Mouse (Mus musculus) lung, embryonic 15.5 days (tissue): ENCODE data around the gene Tbcc. TPM values are rescaled to one million over a fixed set of nuclear protein-coding genes. Genes with fewer than 3 reads are reported as not detected.

Experiments
- ATAC-seq: fragments of 200-750 bp; cut with Nextera tagmentation; 2 replicates; pipeline ENCODE4 v1.8.0; 2017; ENCODE audit warnings: moderate number of reproducible peaks, borderline replicate concordance; ENCODE audit not compliant: low FRiP score, low TSS enrichment; ENCODE audit errors: extremely low read depth
- H3K27ac ChIP-seq: fragments of 300-500 bp; sonication (generic); 2 replicates; pipeline ENCODE4 v1.5.1; 2015; ENCODE audit warnings: moderate library complexity, mild to moderate bottlenecking, inconsistent platforms
- H3K27me3 ChIP-seq: fragments of 300-500 bp; sonication (generic); 2 replicates; pipeline ENCODE4 v1.6.1; 2015; ENCODE audit warnings: inconsistent platforms
- H3K36me3 ChIP-seq: fragments of 300-500 bp; sonication (generic); 2 replicates; pipeline ENCODE4 v1.6.1; 2015; ENCODE audit warnings: inconsistent platforms
- H3K4me1 ChIP-seq: fragments of 300-500 bp; sonication (generic); 2 replicates; pipeline ENCODE4 v1.6.1; 2015; ENCODE audit warnings: inconsistent platforms
- H3K4me2 ChIP-seq: fragments of 300-500 bp; sonication (generic); 2 replicates; pipeline ENCODE4 v1.6.1; 2015; ENCODE audit warnings: inconsistent platforms, mild to moderate bottlenecking, moderate library complexity
- H3K4me3 ChIP-seq: fragments of 300-500 bp; sonication (generic); 2 replicates; pipeline ENCODE4 v1.5.1; 2015; ENCODE audit warnings: mild to moderate bottlenecking, inconsistent platforms
- H3K9ac ChIP-seq: fragments of 300-500 bp; sonication (generic); 2 replicates; pipeline ENCODE4 v1.6.1; 2015; ENCODE audit warnings: inconsistent platforms
- H3K9me3 ChIP-seq: fragments of 300-500 bp; sonication (generic); 2 replicates; pipeline ENCODE4 v1.6.1; 2016; ENCODE audit warnings: inconsistent platforms
- WGBS: fragments of 180-500 bp; shearing (Covaris S2); methylation state at CpG from one replicate; pipeline ENCODE4 v1.1.7; 2015; 5-methylcytosine and 5-hydroxymethylcytosine counted together
- polyA plus RNA-seq: library from polyadenylated mRNA; unstranded; fragments of >200 nt; fragmentation: Nextera tagmentation; extraction: Ambion mirVana; gene quantifications from 2 replicates; pipeline ENCODE4 v1.2.1, GENCODE M21; 2015

The Tbcc gene
- polyA plus RNA-seq, 1 experiment from 2014 or later = 53.1 TPM

- WGBS = 24% methylated on average over 10 of the region's 10 CpGs
- Histone ChIP-seq H3K27ac (no peak overlapping the region), H3K4me3 (no peak overlapping the region), H3K27me3 (no peaks in the 10 kb centered on the region), H3K4me1 (peaks cover 7% of the 10 kb centered on the region), H3K36me3 (no peaks in the 10 kb centered on the region), H3K9me3 (no peaks in the 10 kb centered on the region), H3K4me2 (no peak overlapping the region), H3K9ac (no peak overlapping the region)
- no peak for ATAC-seq
Observed at GRCm38 (mm10) chr17:46874133-46874532, 16.4 kb upstream of the Tbcc start.

GRCm38 (mm10) chr17:46875626-46876025, 14.9 kb upstream of the Tbcc start:
- Histone ChIP-seq H3K36me3 (no peaks in the 10 kb centered on the region), H3K4me1 (peaks cover 17% of the 10 kb centered on the region), H3K4me2 (no peak overlapping the region), H3K9me3 (no peaks in the 10 kb centered on the region), H3K27me3 (no peaks in the 10 kb centered on the region), H3K4me3 (no peak overlapping the region), H3K9ac (no peak overlapping the region), H3K27ac (no peak overlapping the region)
- ATAC-seq = no peak
- WGBS = 81% methylated on average over 3 of the region's 3 CpGs

- Histone ChIP-seq H3K9me3 (no peaks in the 10 kb centered on the region), H3K4me1 (peaks cover 17% of the 10 kb centered on the region), H3K27ac (no peak overlapping the region), H3K4me2 (no peak overlapping the region), H3K36me3 (no peaks in the 10 kb centered on the region), H3K9ac (no peak overlapping the region), H3K27me3 (no peaks in the 10 kb centered on the region), H3K4me3 (no peak overlapping the region)
- whole genome bisulfite sequencing = 61% methylated on average over 8 of the region's 8 CpGs
- ATAC-seq = no peak
Observed at GRCm38 (mm10) chr17:46876371-46876950, 14.0 kb upstream of the Tbcc start.

GRCm38 (mm10) chr17:46877061-46877460, 13.4 kb upstream of the Tbcc start:
- Histone ChIP-seq H3K4me3 (no peak overlapping the region), H3K9ac (no peak overlapping the region), H3K4me2 (no peak overlapping the region), H3K4me1 (peaks cover 17% of the 10 kb centered on the region), H3K27me3 (no peaks in the 10 kb centered on the region), H3K27ac (no peak overlapping the region), H3K36me3 (no peaks in the 10 kb centered on the region), H3K9me3 (no peaks in the 10 kb centered on the region)
- no peak for ATAC-seq
- 87% methylated on average over 5 of the region's 5 CpGs for WGBS

GRCm38 (mm10) chr17:46879841-46880311, 10.6 kb upstream of the Tbcc start:
- no peaks in the 10 kb centered on the region for H3K27me3 ChIP-seq
- H3K27ac ChIP-seq = peak overlapping the region; percentile 50; the same call in 1 of the 2 replicates

GRCm38 (mm10) chr17:46880322-46880721, 10.2 kb upstream of the Tbcc start:
- H3K27me3 ChIP-seq = no peaks in the 10 kb centered on the region
- peaks cover 10% of the 10 kb centered on the region for H3K4me1 ChIP-seq
- no peak for ATAC-seq
- H3K9ac ChIP-seq = no peak overlapping the region
- no peaks in the 10 kb centered on the region for H3K9me3 ChIP-seq
- peak overlapping the region; percentile 50; the same call in 1 of the 2 replicates for H3K27ac ChIP-seq
- H3K4me2 ChIP-seq = no peak overlapping the region
- 34% methylated on average over 2 of the region's 2 CpGs for WGBS
- no peaks in the 10 kb centered on the region for H3K36me3 ChIP-seq
- H3K4me3 ChIP-seq = no peak overlapping the region

More at GRCm38 (mm10) chr17:46879841-46880311, 10.6 kb upstream of the Tbcc start:
- H3K4me2 ChIP-seq = no peak overlapping the region
- WGBS = 16% methylated on average over 14 of the region's 14 CpGs
- H3K9me3 ChIP-seq = no peaks in the 10 kb centered on the region
- H3K36me3 ChIP-seq = no peaks in the 10 kb centered on the region
- peaks cover 10% of the 10 kb centered on the region for H3K4me1 ChIP-seq
- ATAC-seq = peak; percentile 69
- no peak overlapping the region for H3K4me3 ChIP-seq
- no peak overlapping the region for H3K9ac ChIP-seq

GRCm38 (mm10) chr17:46881728-46882127, 8.8 kb upstream of the Tbcc start:
- H3K4me3 ChIP-seq = no peak overlapping the region
- H3K27me3 ChIP-seq = no peaks in the 10 kb centered on the region
- no peak overlapping the region for H3K27ac ChIP-seq
- peaks cover 20% of the 10 kb centered on the region for H3K4me1 ChIP-seq
- no peak for ATAC-seq
- H3K4me2 ChIP-seq = no peak overlapping the region
- H3K9me3 ChIP-seq = no peaks in the 10 kb centered on the region
- WGBS = 84% methylated on average over 6 of the region's 6 CpGs
- H3K36me3 ChIP-seq = no peaks in the 10 kb centered on the region
- H3K9ac ChIP-seq = no peak overlapping the region

- Histone ChIP-seq H3K27ac (peak overlapping the region; percentile 31; the same call in 1 of the 2 replicates), H3K4me2 (no peak overlapping the region), H3K27me3 (no peaks in the 10 kb centered on the region), H3K9ac (no peak overlapping the region), H3K4me1 (peaks cover 22% of the 10 kb centered on the region), H3K9me3 (no peaks in the 10 kb centered on the region), H3K36me3 (no peaks in the 10 kb centered on the region), H3K4me3 (no peak overlapping the region)
- ATAC-seq = no peak
- WGBS = 69% methylated on average over 9 of the region's 9 CpGs
Observed at GRCm38 (mm10) chr17:46883107-46883506, 7.4 kb upstream of the Tbcc start.

- no peak overlapping the region for H3K9ac ChIP-seq
- 91% methylated on average over 6 of the region's 6 CpGs for WGBS
Observed at GRCm38 (mm10) chr17:46884766-46885165, 5.7 kb upstream of the Tbcc start.

GRCm38 (mm10) chr17:46885218-46885909, 5.1 kb upstream of the Tbcc start:
- no peaks in the 10 kb centered on the region for H3K36me3 ChIP-seq
- peaks cover 21% of the 10 kb centered on the region for H3K4me1 ChIP-seq
- no peaks in the 10 kb centered on the region for H3K27me3 ChIP-seq
- no peaks in the 10 kb centered on the region for H3K9me3 ChIP-seq
- H3K9ac ChIP-seq = no peak overlapping the region
- no peak overlapping the region for H3K27ac ChIP-seq
- no peak for ATAC-seq
- H3K4me2 ChIP-seq = no peak overlapping the region
- no peak overlapping the region for H3K4me3 ChIP-seq
- 51% methylated on average over 11 of the region's 11 CpGs for WGBS

More at GRCm38 (mm10) chr17:46884766-46885165, 5.7 kb upstream of the Tbcc start:
- Histone ChIP-seq H3K4me1 (peaks cover 26% of the 10 kb centered on the region), H3K4me2 (no peak overlapping the region), H3K36me3 (no peaks in the 10 kb centered on the region), H3K4me3 (no peak overlapping the region), H3K27ac (no peak overlapping the region), H3K27me3 (no peaks in the 10 kb centered on the region), H3K9me3 (no peaks in the 10 kb centered on the region)
- ATAC-seq = no peak

GRCm38 (mm10) chr17:46885910-46886643, 4.4 kb upstream of the Tbcc start:
- H3K9me3 ChIP-seq = no peaks in the 10 kb centered on the region
- no peaks in the 10 kb centered on the region for H3K27me3 ChIP-seq
- no peak for ATAC-seq
- H3K4me2 ChIP-seq = no peak overlapping the region
- WGBS = 23% methylated on average over 17 of the region's 17 CpGs
- no peaks in the 10 kb centered on the region for H3K36me3 ChIP-seq
- no peak overlapping the region for H3K9ac ChIP-seq
- H3K4me3 ChIP-seq = no peak overlapping the region
- peaks cover 21% of the 10 kb centered on the region for H3K4me1 ChIP-seq
- H3K27ac ChIP-seq = 0 out of 2 replicates have a peak overlapping the region, but pooled peaks have one; percentile 7
